8 mouse cellular contexts compared by ENCODE assay signal in the genomic region with DNA sequence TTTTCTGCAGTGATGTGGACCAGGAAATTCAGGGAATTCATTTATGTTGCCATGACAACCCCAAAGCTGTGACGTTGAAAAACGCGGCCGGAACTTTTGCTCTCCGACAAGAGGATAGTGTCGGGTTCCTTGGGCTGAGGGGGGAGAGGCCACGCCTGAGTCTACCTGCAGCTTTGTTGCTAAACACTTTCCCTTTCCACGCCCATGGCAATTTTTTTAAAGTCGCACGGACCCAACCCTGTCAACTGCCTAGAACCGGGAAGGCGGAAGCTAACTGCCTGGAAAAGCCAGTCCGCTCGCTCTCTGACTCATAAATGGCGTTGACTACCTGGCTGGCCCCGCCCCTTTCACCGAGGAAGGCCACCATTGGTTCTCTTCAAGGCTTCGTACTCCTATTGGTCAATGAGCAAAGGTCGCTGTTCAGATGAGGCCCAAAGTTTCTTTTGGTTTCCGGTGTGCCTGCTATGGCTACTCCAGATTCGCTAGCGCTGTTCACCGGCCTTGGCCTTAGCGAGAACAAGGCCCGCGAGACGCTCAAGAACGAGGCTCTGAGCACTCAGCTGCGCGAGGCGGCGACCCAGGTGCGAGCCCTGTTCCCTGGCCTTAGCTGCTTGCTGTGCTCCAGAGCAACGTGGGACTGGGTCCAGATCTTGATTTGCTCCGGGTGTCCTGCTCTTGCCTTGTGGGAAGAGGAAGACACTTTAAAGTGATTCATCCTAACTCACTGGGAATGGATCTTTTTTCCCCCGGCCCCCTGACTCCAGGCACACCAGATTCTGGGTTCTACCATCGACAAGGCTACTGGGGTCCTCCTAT. TPM values are rescaled to one million over a fixed set of nuclear protein-coding genes. Genes with fewer than 3 reads are reported as not detected.
DNase-seq lines count a peak whose midpoint lies in the region; ATAC-seq and TF ChIP-seq lines count a peak whose summit lies in the region.

A gene (plus strand): TSS at position 88 of the 816 bp plus-strand sequence.

- TF ChIP-seq POLR2A in heart, adult 2 months (IDR thresholded peaks at IDR 0.05; ENCODE audit: insufficient read depth, low read depth, low read length), result peak; percentile 75

- TF ChIP-seq CTCF in heart, adult 2 months (IDR thresholded peaks at IDR 0.05), result no peak

- H3K36me3 ChIP-seq in embryonic facial prominence, embryonic 14.5 days (ENCODE audit: control insufficient read depth, insufficient read depth, low read length), result peaks cover 47% of the 10 kb centered on the region
- H3K36me3 ChIP-seq in heart, adult 2 months (ENCODE audit: control insufficient read depth, insufficient read depth, low read length), result no peaks in the 10 kb centered on the region
- H3K36me3 ChIP-seq in limb, embryonic 13.5 days, result peaks cover 50% of the 10 kb centered on the region
- peaks cover 11% of the 10 kb centered on the region; the same call in 1 of the 2 replicates for H3K36me3 ChIP-seq in midbrain, embryonic 16.5 days (ENCODE audit: control insufficient read depth, insufficient read depth, low read length)

- WGBS in embryonic facial prominence, embryonic 14.5 days, result under 1% methylated on average over 34 of the region's 37 CpGs
- under 1% methylated on average over 37 of the region's 37 CpGs for WGBS in heart, adult 2 months
- under 1% methylated on average over 37 of the region's 37 CpGs for WGBS in limb, embryonic 13.5 days
- WGBS in midbrain, embryonic 16.5 days, result under 1% methylated on average over 37 of the region's 37 CpGs

- no peaks in the 10 kb centered on the region for H3K27me3 ChIP-seq in embryonic facial prominence, embryonic 14.5 days (replicated peaks; ENCODE audit: control insufficient read depth, insufficient read depth, low read length)
- no peaks in the 10 kb centered on the region for H3K27me3 ChIP-seq in heart, adult 2 months (ENCODE audit: control insufficient read depth, insufficient read depth, low read length)
- no peaks in the 10 kb centered on the region for H3K27me3 ChIP-seq in limb, embryonic 13.5 days
- no peaks in the 10 kb centered on the region for H3K27me3 ChIP-seq in midbrain, embryonic 16.5 days (ENCODE audit: control insufficient read depth, insufficient read depth, low read depth, low read length)

- DNase-seq in 3T3-L1 (ENCODE audit: low read depth, low spot score), result peak; percentile 99
- DNase-seq in adrenal gland, postnatal 4 days (ENCODE audit: low spot score in 2 of 2), result peak; percentile 73 to 89
- peak; percentile 98 for DNase-seq in embryonic facial prominence, embryonic 14.5 days (ENCODE audit: low spot score)
- DNase-seq in heart, adult 2 months, result peak; percentile 91 to 95
- DNase-seq in kidney, adult 8-10 months, result peak; percentile 98
- peak; percentile 90 to 97 for DNase-seq in spleen, postnatal 10 days (ENCODE audit: low spot score in 2 of 2)

- intact Hi-C loops in heart, adult 2 months (cut with DNase I), result loop anchor here (1.0 to 2.0 kb wide), 2 partner anchors 8 to 17 kb away; a partner anchor contains a TSS

- peaks cover 10% of the 10 kb centered on the region for H3K4me1 ChIP-seq in embryonic facial prominence, embryonic 14.5 days (ENCODE audit: control insufficient read depth, insufficient read depth, low read length)
- H3K4me1 ChIP-seq in heart, adult 2 months (ENCODE audit: control insufficient read depth, insufficient read depth, low read length), result peaks cover 2% of the 10 kb centered on the region
- peaks cover 15% of the 10 kb centered on the region for H3K4me1 ChIP-seq in limb, embryonic 13.5 days
- peaks cover 17% of the 10 kb centered on the region for H3K4me1 ChIP-seq in midbrain, embryonic 16.5 days (ENCODE audit: control insufficient read depth, insufficient read depth, low read length)

- peak; percentile 98 for ATAC-seq in embryonic facial prominence, embryonic 14.5 days (ENCODE audit: low read depth)
- peak; percentile 98 for ATAC-seq in limb, embryonic 13.5 days (ENCODE audit: low FRiP score, low read depth)
- ATAC-seq in midbrain, embryonic 16.5 days, result peak; percentile 96

- peak within 1 kb of the TSS; percentile 63 for H3K4me3 ChIP-seq in embryonic facial prominence, embryonic 14.5 days (ENCODE audit: low read depth, low read length)
- H3K4me3 ChIP-seq in heart, adult 2 months, result peak within 1 kb of the TSS; percentile 97
- H3K4me3 ChIP-seq in limb, embryonic 13.5 days, result peak within 1 kb of the TSS; percentile 79
- H3K4me3 ChIP-seq in midbrain, embryonic 16.5 days (ENCODE audit: low read depth, low read length), result peak within 1 kb of the TSS; percentile 75

- no peaks in the 10 kb centered on the region for H3K9me3 ChIP-seq in embryonic facial prominence, embryonic 14.5 days (ENCODE audit: control insufficient read depth, low read length)
- H3K9me3 ChIP-seq in limb, embryonic 13.5 days, result no peaks in the 10 kb centered on the region
- no peaks in the 10 kb centered on the region for H3K9me3 ChIP-seq in midbrain, embryonic 16.5 days (replicated peaks; ENCODE audit: control insufficient read depth, low read length, poor library complexity, severe bottlenecking)

- H3K9ac ChIP-seq in embryonic facial prominence, embryonic 14.5 days (ENCODE audit: low read depth, low read length), result peak within 1 kb of the TSS; percentile 75
- peak within 1 kb of the TSS; percentile 73 for H3K9ac ChIP-seq in heart, adult 2 months (ENCODE audit: low read depth, low read length)
- H3K9ac ChIP-seq in limb, embryonic 13.5 days, result peak within 1 kb of the TSS; percentile 89
- peak within 1 kb of the TSS; percentile 70 for H3K9ac ChIP-seq in midbrain, embryonic 16.5 days (ENCODE audit: low read depth, low read length)

- H3K79me2 ChIP-seq in heart, adult 2 months (replicated peaks; ENCODE audit: control insufficient read depth, insufficient read depth, low read length), result no peaks in the 10 kb centered on the region

- H3K4me2 ChIP-seq in embryonic facial prominence, embryonic 14.5 days (ENCODE audit: low read depth, low read length), result peak within 1 kb of the TSS; percentile 62
- peak within 1 kb of the TSS; percentile 95 for H3K4me2 ChIP-seq in limb, embryonic 13.5 days (replicated peaks)
- peak within 1 kb of the TSS; percentile 89 for H3K4me2 ChIP-seq in midbrain, embryonic 16.5 days (ENCODE audit: low read length)

- 0 out of 2 replicates have a peak, but pooled peaks have one; percentile 23 for TF ChIP-seq EP300 in heart, adult 2 months (IDR thresholded peaks at IDR 0.05; ENCODE audit: insufficient read depth, low read depth, low read length)

- H3K27ac ChIP-seq in embryonic facial prominence, embryonic 14.5 days (replicated peaks; ENCODE audit: low read depth, low read length), result peak within 1 kb of the TSS; percentile 81
- peak within 1 kb of the TSS; percentile 88 for H3K27ac ChIP-seq in heart, adult 2 months
- peak within 1 kb of the TSS; percentile 70 for H3K27ac ChIP-seq in limb, embryonic 13.5 days
- H3K27ac ChIP-seq in midbrain, embryonic 16.5 days (ENCODE audit: low read length), result peak within 1 kb of the TSS; percentile 78

RNA-seq across cellular contexts. Expression of the gene that starts here (rescaled TPM):
- 100 to 1,000 TPM; 212 to 220 TPM for total RNA-seq in adrenal gland, postnatal 4 days (2021)
- 97.2 and 116 TPM in 2 replicates for polyA plus RNA-seq in embryonic facial prominence, embryonic 14.5 days (2014; fragmentation: Nextera tagmentation; extraction: Ambion mirVana)
- total RNA-seq in heart, adult 2 months (2021), result 10 to 100 TPM; 68.4 to 76.3 TPM
- polyA plus RNA-seq in heart, adult 2 months (2012; rRNA removed), result 108 and 173 TPM in 2 replicates
- polyA plus RNA-seq in limb, embryonic 13.5 days (2015; fragmentation: Nextera tagmentation; extraction: Ambion mirVana), result 108 and 111 TPM in 2 replicates
- 56.6 and 68.2 TPM in 2 replicates for polyA plus RNA-seq in midbrain, embryonic 16.5 days (2015; fragmentation: Nextera tagmentation; extraction: Ambion mirVana)

Comparison
In these comparisons a context has a peak if more than half of its experiments do, and no peak if none do; other contexts are left out.
1. Peak in every context shown above with its lines: DNase-seq, ATAC-seq, H3K4me3 ChIP-seq and H3K27ac ChIP-seq.